Mouse (Mus musculus): ENCODE data around the gene Tmem130.

DNA sequence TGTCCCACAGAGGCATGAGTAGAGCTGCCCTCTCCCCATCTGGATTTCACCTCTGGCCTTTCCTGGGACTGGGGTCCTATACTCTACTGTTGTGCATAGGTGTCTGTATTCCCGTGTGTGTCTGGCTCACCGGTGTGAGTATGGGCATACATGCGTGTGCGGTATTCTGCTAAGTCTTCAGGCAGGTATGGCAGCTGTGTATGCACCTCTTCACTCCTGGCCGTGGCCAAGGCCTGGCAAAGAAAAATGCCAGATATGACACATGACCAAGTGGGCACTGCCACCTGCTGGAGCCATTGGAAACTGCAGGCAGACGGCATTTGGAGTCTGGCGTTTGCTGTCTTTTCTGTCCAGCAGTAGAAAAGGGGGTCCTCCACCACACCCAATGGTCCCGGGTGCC lies 26.7 kb downstream of the Tmem130 start:
- peak; percentile 91 for TF ChIP-seq CTCF (IDR thresholded peaks at IDR 0.05; ENCODE audit: low read depth)
- no peak for TF ChIP-seq EP300 (IDR thresholded peaks at IDR 0.05; ENCODE audit: low read depth)

All from liver, embryonic 14.5 days (tissue).